Mouse (Mus musculus): ENCODE measurements around the gene Vegfb. TPM values are rescaled to one million over a fixed set of nuclear protein-coding genes. Genes with fewer than 3 reads are reported as not detected.

The Vegfb gene
- total and polyA plus RNA-seq, 2 experiments from 2014 or later, result 122 to 193 TPM

GRCm38 (mm10) chr19:6972247-6972917 is 15.1 kb downstream of the Vegfb start:
- H3K27ac ChIP-seq (ENCODE audit: low read depth), result no peak overlapping the region
- no peak overlapping the region for H3K9ac ChIP-seq (replicated peaks; ENCODE audit: low read depth, low read length)
- no peak for ATAC-seq (ENCODE audit: insufficient read depth, low read depth)
- H3K27me3 ChIP-seq (ENCODE audit: control insufficient read depth, insufficient read depth, low read length), result no peaks in the 10 kb centered on the region
- H3K9me3 ChIP-seq (replicated peaks; ENCODE audit: control insufficient read depth, low read length), result no peaks in the 10 kb centered on the region
- DNase-seq (ENCODE audit: low spot score), result no peak
- H3K36me3 ChIP-seq (replicated peaks; ENCODE audit: control insufficient read depth, insufficient read depth, low read length), result peaks cover 3% of the 10 kb centered on the region
- TF ChIP-seq EP300 (IDR thresholded peaks at IDR 0.05; ENCODE audit: low read depth) (no peak), CTCF (IDR thresholded peaks at IDR 0.05; ENCODE audit: low read depth) (no peak)
- no peak overlapping the region for H3K4me2 ChIP-seq (ENCODE audit: low read depth, low read length)
- no peak overlapping the region for H3K4me3 ChIP-seq (ENCODE audit: low read depth, low read length)
- WGBS, result 79% methylated on average over 13 of the region's 13 CpGs
- peaks cover 21% of the 10 kb centered on the region for H3K4me1 ChIP-seq (ENCODE audit: control insufficient read depth, insufficient read depth)

- H3K9ac ChIP-seq (replicated peaks; ENCODE audit: low read depth, low read length), result no peak overlapping the region
- ATAC-seq (ENCODE audit: insufficient read depth, low read depth) (no peak), DNase-seq (ENCODE audit: low spot score) (no peak)
- TF ChIP-seq CTCF (IDR thresholded peaks at IDR 0.05; ENCODE audit: low read depth) (no peak), EP300 (IDR thresholded peaks at IDR 0.05; ENCODE audit: low read depth) (no peak)
- H3K4me1 ChIP-seq (ENCODE audit: control insufficient read depth, insufficient read depth), result peaks cover 19% of the 10 kb centered on the region
- no peak overlapping the region for H3K4me2 ChIP-seq (ENCODE audit: low read depth, low read length)
- WGBS, result 41% methylated on average over 6 of the region's 6 CpGs
- no peaks in the 10 kb centered on the region for H3K36me3 ChIP-seq (replicated peaks; ENCODE audit: control insufficient read depth, insufficient read depth, low read length)
- no peak overlapping the region for H3K4me3 ChIP-seq (ENCODE audit: low read depth, low read length)
- H3K27me3 ChIP-seq (ENCODE audit: control insufficient read depth, insufficient read depth, low read length), result no peaks in the 10 kb centered on the region
- H3K27ac ChIP-seq (ENCODE audit: low read depth), result no peak overlapping the region
- H3K9me3 ChIP-seq (replicated peaks; ENCODE audit: control insufficient read depth, low read length), result no peaks in the 10 kb centered on the region
Measured at GRCm38 (mm10) chr19:6971644-6972043, 15.8 kb downstream of the Vegfb start.

GRCm38 (mm10) chr19:6970460-6971085 is 16.9 kb downstream of the Vegfb start:
- H3K4me1 ChIP-seq (ENCODE audit: control insufficient read depth, insufficient read depth), result peaks cover 14% of the 10 kb centered on the region; the same call in 1 of the 2 replicates
- no peak overlapping the region for H3K27ac ChIP-seq (ENCODE audit: low read depth)
- H3K4me3 ChIP-seq (ENCODE audit: low read depth, low read length), result peak overlapping the region; percentile 67
- H3K27me3 ChIP-seq (ENCODE audit: control insufficient read depth, insufficient read depth, low read length), result no peaks in the 10 kb centered on the region
- H3K4me2 ChIP-seq (ENCODE audit: low read depth, low read length), result 0 out of 2 replicates have a peak overlapping the region, but pooled peaks have one; percentile 81
- TF ChIP-seq EP300 (IDR thresholded peaks at IDR 0.05; ENCODE audit: low read depth) (no peak), CTCF (IDR thresholded peaks at IDR 0.05; ENCODE audit: low read depth) (no peak)
- 29% methylated on average over 11 of the region's 11 CpGs for WGBS
- H3K9ac ChIP-seq (replicated peaks; ENCODE audit: low read depth, low read length), result no peak overlapping the region
- ATAC-seq (ENCODE audit: insufficient read depth, low read depth) (no peak), DNase-seq (ENCODE audit: low spot score) (no peak)
- peaks cover 10% of the 10 kb centered on the region for H3K36me3 ChIP-seq (replicated peaks; ENCODE audit: control insufficient read depth, insufficient read depth, low read length)
- no peaks in the 10 kb centered on the region for H3K9me3 ChIP-seq (replicated peaks; ENCODE audit: control insufficient read depth, low read length)

- H3K27me3 ChIP-seq (ENCODE audit: control insufficient read depth, insufficient read depth, low read length), result no peaks in the 10 kb centered on the region
- no peak for TF ChIP-seq EP300 (IDR thresholded peaks at IDR 0.05; ENCODE audit: low read depth)
- peak; percentile 65 for TF ChIP-seq CTCF (IDR thresholded peaks at IDR 0.05; ENCODE audit: low read depth)
- H3K4me3 ChIP-seq (ENCODE audit: low read depth, low read length), result peak overlapping the region; percentile 67
- H3K9ac ChIP-seq (replicated peaks; ENCODE audit: low read depth, low read length), result peak overlapping the region; percentile 56; the same call in 1 of the 2 replicates
- peak overlapping the region; percentile 81 for H3K4me2 ChIP-seq (ENCODE audit: low read depth, low read length)
- peaks cover 17% of the 10 kb centered on the region for H3K36me3 ChIP-seq (replicated peaks; ENCODE audit: control insufficient read depth, insufficient read depth, low read length)
- 1% methylated on average over 49 of the region's 55 CpGs for WGBS
- H3K9me3 ChIP-seq (replicated peaks; ENCODE audit: control insufficient read depth, low read length), result no peaks in the 10 kb centered on the region
- no peak overlapping the region for H3K27ac ChIP-seq (ENCODE audit: low read depth)
- H3K4me1 ChIP-seq (ENCODE audit: control insufficient read depth, insufficient read depth), result peaks cover 14% of the 10 kb centered on the region; the same call in 1 of the 2 replicates
- DNase-seq (ENCODE audit: low spot score) (peak; percentile 45), ATAC-seq (ENCODE audit: insufficient read depth, low read depth) (peak; percentile 66)
Measured at GRCm38 (mm10) chr19:6969665-6970381, 17.6 kb downstream of the Vegfb start.

- Histone ChIP-seq H3K36me3 (replicated peaks; ENCODE audit: control insufficient read depth, insufficient read depth, low read length) (peaks cover 23% of the 10 kb centered on the region), H3K4me3 (ENCODE audit: low read depth, low read length) (peak overlapping the region; percentile 67), H3K27ac (ENCODE audit: low read depth) (no peak overlapping the region), H3K4me2 (ENCODE audit: low read depth, low read length) (peak overlapping the region; percentile 81), H3K9ac (replicated peaks; ENCODE audit: low read depth, low read length) (peak overlapping the region; percentile 56; the same call in 1 of the 2 replicates), H3K9me3 (replicated peaks; ENCODE audit: control insufficient read depth, low read length) (no peaks in the 10 kb centered on the region), H3K27me3 (ENCODE audit: control insufficient read depth, insufficient read depth, low read length) (no peaks in the 10 kb centered on the region), H3K4me1 (ENCODE audit: control insufficient read depth, insufficient read depth) (peaks cover 14% of the 10 kb centered on the region; the same call in 1 of the 2 replicates)
- TF ChIP-seq CTCF (IDR thresholded peaks at IDR 0.05; ENCODE audit: low read depth) (no peak), EP300 (IDR thresholded peaks at IDR 0.05; ENCODE audit: low read depth) (no peak)
- ATAC-seq (ENCODE audit: insufficient read depth, low read depth) (no peak; the same call in 1 of the 2 replicates), DNase-seq (ENCODE audit: low spot score) (no peak)
- WGBS, result 2% methylated on average over 13 of the region's 20 CpGs
Measured at GRCm38 (mm10) chr19:6969291-6969664, 18.2 kb downstream of the Vegfb start.
